Mouse (Mus musculus) left cerebral cortex, postnatal 14 days (tissue): ENCODE data around the gene Bckdha. TPM values are rescaled to one million over a fixed set of nuclear protein-coding genes. Genes with fewer than 3 reads are reported as not detected.

Experiments
- total RNA-seq, 2 experiments: library from RNA; stranded (reverse); gene quantifications; 2 replicates each; pipeline ENCODE4 v1.2.3; 2021

The Bckdha gene
- total RNA-seq, 2 experiments from 2014 or later = 32.0 to 32.7 TPM

Other genes with a start within 250 kb of the Bckdha start
- not detected for gene Cxcl17, start 246.1 kb downstream of the Bckdha start, total RNA-seq
- gene Ceacam1, start 181.4 kb downstream of the Bckdha start, total RNA-seq = 1 to 10 TPM; 2.9 to 3.0 TPM
- gene Ceacam2, start 119.1 kb downstream of the Bckdha start, total RNA-seq = under 1 TPM; 0.29 to 0.63 TPM
- gene Erich4, start 43.1 kb downstream of the Bckdha start, total RNA-seq = not detected
- gene Dmac2, start 39.6 kb downstream of the Bckdha start, total RNA-seq = 10 to 100 TPM; 35.7 to 39.6 TPM
- gene B3gnt8, start 32.3 kb downstream of the Bckdha start, total RNA-seq = 1 to 10 TPM in 1 of 2 experiments, under 1 TPM in 1; 0.91 to 1.0 TPM
- gene Exosc5, start 183 bp upstream of the Bckdha start, total RNA-seq = 10 to 100 TPM; 22.6 to 23.9 TPM
- gene Tmem91, start 16.2 kb upstream of the Bckdha start, total RNA-seq = 10 to 100 TPM; 40.2 to 48.8 TPM
- 10 to 100 TPM; 25.5 to 30.1 TPM for gene B9d2, start 21.8 kb upstream of the Bckdha start, total RNA-seq
- 10 to 100 TPM; 10.9 to 11.1 TPM for gene Tgfb1, start 28.0 kb upstream of the Bckdha start, total RNA-seq
- 10 to 100 TPM; 56.2 to 56.7 TPM for gene Ccdc97, start 60.1 kb upstream of the Bckdha start, total RNA-seq
- 100 to 1,000 TPM; 102 to 103 TPM for gene Hnrnpul1, start 95.8 kb upstream of the Bckdha start, total RNA-seq
- gene Axl, start 129.7 kb upstream of the Bckdha start, total RNA-seq = 10 to 100 TPM; 35.9 to 38.8 TPM
- 1 to 10 TPM; 3.5 to 4.6 TPM for gene Cyp2s1, start 157.9 kb upstream of the Bckdha start, total RNA-seq
- under 1 TPM; 0.27 to 0.44 TPM for gene Cyp2b10, start 238.6 kb upstream of the Bckdha start, total RNA-seq